Mouse (Mus musculus): ENCODE measurements around the gene Cphx1. TPM values are rescaled to one million over a fixed set of nuclear protein-coding genes. Genes with fewer than 3 reads are reported as not detected.
"Not testable (repeated sequence)": the region's sequence is repeated elsewhere in the genome, so short reads cannot be mapped to it uniquely, and the experiment has no call there.

Cphx1 gene
- polyA plus RNA-seq, 1 experiment from 2014 or later, result not detected

- peak within 1 kb of the TSS; percentile 51 for H3K4me2 ChIP-seq
- peak within 1 kb of the TSS; percentile 88 for H3K27ac ChIP-seq (replicated peaks)
- H3K4me1 ChIP-seq (replicated peaks); H3K27me3 ChIP-seq; H3K36me3 ChIP-seq; H3K9ac ChIP-seq; H3K9me3 ChIP-seq: not testable (repeated sequence)
- WGBS, result no CpG with 5 or more reads among the region's 25 CpGs
- peak within 1 kb of the TSS; percentile 29 for H3K4me3 ChIP-seq
- peak; percentile 91 for ATAC-seq (ENCODE audit: low FRiP score, low read depth)
Observed at GRCm38 (mm10) chr14:25978371-25979241, 40.5 kb downstream of the Cphx1 start, which contains the start of gene Duxbl1. Gene Duxbl1, plus strand, starts transcription at chr14:25978577.

- not testable (repeated sequence) for H3K27me3 ChIP-seq; H3K9ac ChIP-seq; H3K36me3 ChIP-seq; H3K4me1 ChIP-seq (replicated peaks); H3K9me3 ChIP-seq
- peak; percentile 48; the same call in 1 of the 2 replicates for ATAC-seq (ENCODE audit: low FRiP score, low read depth)
- Histone ChIP-seq H3K27ac (replicated peaks) (peak overlapping the region; percentile 88), H3K4me3 (peak overlapping the region; percentile 29), H3K4me2 (peak overlapping the region; percentile 51)
- WGBS, result 2% methylated on average over 7 of the region's 13 CpGs
Observed at GRCm38 (mm10) chr14:25979242-25979941, 41.3 kb downstream of the Cphx1 start.

DNA sequence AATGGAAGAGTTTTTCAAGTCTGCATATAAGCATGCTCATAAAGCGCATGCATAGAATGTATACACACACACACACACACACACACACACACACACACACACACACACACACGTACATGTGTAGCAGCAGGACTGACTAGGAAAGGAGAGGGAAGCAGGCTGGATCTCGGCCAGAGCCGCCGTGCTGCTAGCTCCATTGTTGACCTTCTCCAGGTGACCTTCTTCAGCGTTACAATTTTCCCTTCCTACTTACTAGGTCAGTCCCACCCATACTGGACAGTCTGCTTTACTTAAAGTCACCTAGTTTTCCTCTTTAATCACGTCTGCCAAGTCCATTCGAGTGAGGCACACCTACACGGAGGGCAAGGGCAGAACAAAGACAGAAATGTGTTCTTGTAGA is 43.8 kb downstream of the Cphx1 start:
- not testable (repeated sequence) for ATAC-seq (ENCODE audit: low FRiP score, low read depth); H3K27ac ChIP-seq (replicated peaks); H3K4me1 ChIP-seq (replicated peaks); H3K9me3 ChIP-seq; H3K9ac ChIP-seq; H3K4me2 ChIP-seq; H3K4me3 ChIP-seq; H3K36me3 ChIP-seq; H3K27me3 ChIP-seq
- WGBS, result 74% methylated on average over 7 of the region's 9 CpGs

Other genes starting within 250 kb of the Cphx1 start
- gene Ppif, start 244.2 kb upstream of the Cphx1 start, polyA plus RNA-seq (2015; fragmentation: Nextera tagmentation; extraction: Ambion mirVana), result 33.2 and 40.7 TPM in 2 replicates
- gene Zcchc24, start 169.3 kb upstream of the Cphx1 start, polyA plus RNA-seq (2015; fragmentation: Nextera tagmentation; extraction: Ambion mirVana), result 15.7 and 16.1 TPM in 2 replicates
- gene Anxa11, start 96.1 kb upstream of the Cphx1 start, polyA plus RNA-seq (2015; fragmentation: Nextera tagmentation; extraction: Ambion mirVana), result 3.1 and 3.6 TPM in 2 replicates
- not detected in 2 replicates for gene Plac9a, start 35.2 kb upstream of the Cphx1 start, polyA plus RNA-seq (2015; fragmentation: Nextera tagmentation; extraction: Ambion mirVana)
- 4.1 and 8.0 TPM in 2 replicates for gene Tmem254a, start 10.6 kb upstream of the Cphx1 start, polyA plus RNA-seq (2015; fragmentation: Nextera tagmentation; extraction: Ambion mirVana)
- gene Duxbl1, start 40.3 kb downstream of the Cphx1 start, polyA plus RNA-seq (2015; fragmentation: Nextera tagmentation; extraction: Ambion mirVana), result 1.4 and 1.9 TPM in 2 replicates
- gene Gm9780, start 104.4 kb downstream of the Cphx1 start, polyA plus RNA-seq (2015; fragmentation: Nextera tagmentation; extraction: Ambion mirVana), result 10.0 and 11.9 TPM in 2 replicates
- 19.5 and 21.6 TPM in 2 replicates for gene Tmem254c, start 129.1 kb downstream of the Cphx1 start, polyA plus RNA-seq (2015; fragmentation: Nextera tagmentation; extraction: Ambion mirVana)
- gene Cphx2, start 143.2 kb downstream of the Cphx1 start, polyA plus RNA-seq (2015; fragmentation: Nextera tagmentation; extraction: Ambion mirVana), result not detected in 2 replicates
- gene Cphx3, start 144.0 kb downstream of the Cphx1 start, polyA plus RNA-seq (2015; fragmentation: Nextera tagmentation; extraction: Ambion mirVana), result not detected in 2 replicates
- gene Duxbl2, start 180.0 kb downstream of the Cphx1 start, polyA plus RNA-seq (2015; fragmentation: Nextera tagmentation; extraction: Ambion mirVana), result 0.56 and 3.1 TPM in 2 replicates
- gene Plac9b, start 244.2 kb downstream of the Cphx1 start, polyA plus RNA-seq (2015; fragmentation: Nextera tagmentation; extraction: Ambion mirVana), result 4.1 and 6.1 TPM in 2 replicates